9 mouse cellular contexts compared by ENCODE assay signal in genomic region chr13:73405720-73406629, GRCm38 (mm10).
DNase-seq lines count a peak whose midpoint lies in the region; ATAC-seq and TF ChIP-seq lines count a peak whose summit lies in the region.
"Had no signal": no experiment of that assay in that cellular context is flagged by ENCODE, and none has a peak within 500 bp of the region (broad histone marks: within the 10 kb centered on the region; RNA-seq: fewer than 3 reads in every experiment).

No protein-coding gene starts in this region.

- peak; percentile 66 for TF ChIP-seq CTCF in liver, embryonic 14.5 days (IDR thresholded peaks at IDR 0.05; ENCODE audit: low read depth)

- ATAC-seq in liver, embryonic 14.5 days (ENCODE audit: insufficient read depth): no peak
- ATAC-seq in stomach, embryonic 16.5 days (ENCODE audit: insufficient read depth, low FRiP score): no peak

- H3K36me3 ChIP-seq in liver, embryonic 14.5 days (replicated peaks; ENCODE audit: control insufficient read depth, insufficient read depth, low read depth): no peaks in the 10 kb centered on the region
- H3K36me3 ChIP-seq in stomach, embryonic 16.5 days (ENCODE audit: control insufficient read depth, insufficient read depth, low read length): no peaks in the 10 kb centered on the region
- H3K36me3 ChIP-seq: neural tube, embryonic 13.5 days had no signal

- no peaks in the 10 kb centered on the region for H3K9me3 ChIP-seq in liver, embryonic 14.5 days (ENCODE audit: control insufficient read depth, low read length)
- H3K9me3 ChIP-seq in stomach, embryonic 16.5 days (replicated peaks; ENCODE audit: control insufficient read depth, low read length): no peaks in the 10 kb centered on the region
- H3K9me3 ChIP-seq: neural tube, embryonic 13.5 days had no signal

- H3K27ac ChIP-seq in liver, embryonic 14.5 days: no peak overlapping the region
- no peak overlapping the region for H3K27ac ChIP-seq in stomach, embryonic 16.5 days (ENCODE audit: low read length)
- H3K27ac ChIP-seq: neural tube, embryonic 13.5 days had no signal

- no peak overlapping the region for H3K9ac ChIP-seq in liver, embryonic 14.5 days (replicated peaks)
- H3K9ac ChIP-seq in stomach, embryonic 16.5 days (ENCODE audit: low read length): no peak overlapping the region
- H3K9ac ChIP-seq: neural tube, embryonic 13.5 days had no signal

- intact Hi-C loops in left cerebral cortex, postnatal 4 days (cut with DNase I): no loop called here

- DNase-seq in left cerebral cortex, postnatal 4 days: peak; percentile 47
- no peak for DNase-seq in left cerebral cortex, adult 8-10 months (ENCODE audit: low spot score in 2 of 2)
- peak; percentile 79 for DNase-seq in adrenal gland, postnatal 10 days
- DNase-seq in forelimb bud, embryonic 11.5 days (ENCODE audit: low read depth, low spot score): peak; percentile 85
- DNase-seq in hindlimb bud, embryonic 11.5 days (ENCODE audit: extremely low spot score, low read depth, low spot score): peak; percentile 71
- no peak for DNase-seq in liver, embryonic 14.5 days (ENCODE audit: low read depth in 3 of 3, low spot score in 3 of 3)
- no peak for DNase-seq in spleen, postnatal 36 days (ENCODE audit: low spot score in 2 of 2)

- no peaks in the 10 kb centered on the region for H3K4me1 ChIP-seq in liver, embryonic 14.5 days (replicated peaks; ENCODE audit: control insufficient read depth in 2 of 2, insufficient read depth in 2 of 2, low read length in 1 of 2)
- no peaks in the 10 kb centered on the region for H3K4me1 ChIP-seq in stomach, embryonic 16.5 days (ENCODE audit: control insufficient read depth, insufficient read depth, low read length)
- H3K4me1 ChIP-seq: neural tube, embryonic 13.5 days had no signal

- H3K27me3 ChIP-seq in liver, embryonic 14.5 days (ENCODE audit: control insufficient read depth, insufficient read depth, low read length): peaks cover 6% of the 10 kb centered on the region
- no peaks in the 10 kb centered on the region for H3K27me3 ChIP-seq in stomach, embryonic 16.5 days (ENCODE audit: control insufficient read depth, insufficient read depth, low read length)

- WGBS in liver, embryonic 14.5 days (ENCODE audit: insufficient replicate concordance): 15% methylated on average over 20 of the region's 20 CpGs
- 16% methylated on average over 20 of the region's 20 CpGs for WGBS in stomach, embryonic 16.5 days

- H3K4me2 ChIP-seq in liver, embryonic 14.5 days (ENCODE audit: low read depth): no peak overlapping the region
- peak overlapping the region; percentile 1; the same call in 1 of the 2 replicates for H3K4me2 ChIP-seq in stomach, embryonic 16.5 days (ENCODE audit: low read depth, low read length)
- H3K4me2 ChIP-seq: neural tube, embryonic 13.5 days had no signal

- no peak overlapping the region for H3K4me3 ChIP-seq in liver, embryonic 14.5 days (ENCODE audit: insufficient read depth in 1 of 2, low read depth in 2 of 2, low read length in 2 of 2)
- no peak overlapping the region for H3K4me3 ChIP-seq in stomach, embryonic 16.5 days (replicated peaks; ENCODE audit: low read length)
- H3K4me3 ChIP-seq: neural tube, embryonic 13.5 days had no signal

- no peak for TF ChIP-seq EP300 in liver, embryonic 14.5 days (IDR thresholded peaks at IDR 0.05; ENCODE audit: low read depth)

Comparison
In these comparisons a context has a peak if more than half of its experiments do, and no peak if none do; other contexts are left out.
1. DNase-seq: peak in left cerebral cortex, postnatal 4 days (single experiment), adrenal gland, postnatal 10 days (single experiment), forelimb bud, embryonic 11.5 days (single experiment) and hindlimb bud, embryonic 11.5 days (single experiment); none in left cerebral cortex, adult 8-10 months (0 of 2), liver, embryonic 14.5 days (0 of 3) and spleen, postnatal 36 days (0 of 2).